Mouse (Mus musculus): Measurements from ENCODE around the gene Stac3.
A peak's percentile ranks its signal among the peaks of the same experiment; 100 is the strongest.

Gene Stac3

GRCm38 (mm10) chr10:127522088-127522581, 20.6 kb downstream of the Stac3 start, which contains the start of gene Shmt2:
Shmt2 (minus strand) TSS chr10:127522444.
- DNase-seq (ENCODE audit: low read depth, low spot score), result peak; percentile 97

- no peak for DNase-seq (ENCODE audit: low read depth, low spot score)
Observed at GRCm38 (mm10) chr10:127524646-127525255, 23.3 kb downstream of the Stac3 start.

GRCm38 (mm10) chr10:127526048-127526447, 24.6 kb downstream of the Stac3 start:
- no peak for DNase-seq (ENCODE audit: low read depth, low spot score)

- no peak for DNase-seq (ENCODE audit: low read depth, low spot score)
Observed at GRCm38 (mm10) chr10:127526681-127527080, 25.2 kb downstream of the Stac3 start.

- no peak for DNase-seq (ENCODE audit: low read depth, low spot score)
Observed at GRCm38 (mm10) chr10:127527481-127527880, 26.0 kb downstream of the Stac3 start.

GRCm38 (mm10) chr10:127530945-127531344, 29.5 kb downstream of the Stac3 start:
- DNase-seq (ENCODE audit: low read depth, low spot score), result no peak

GRCm38 (mm10) chr10:127531548-127531947, 30.1 kb downstream of the Stac3 start:
- no peak for DNase-seq (ENCODE audit: low read depth, low spot score)

GRCm38 (mm10) chr10:127534036-127534928, 32.8 kb downstream of the Stac3 start, which contains the start of gene Nxph4:
Nxph4 (minus strand) TSS chr10:127534559.
- no peak for DNase-seq (ENCODE audit: low read depth, low spot score)

- no peak for DNase-seq (ENCODE audit: low read depth, low spot score)
Observed at GRCm38 (mm10) chr10:127534929-127535384, 33.5 kb downstream of the Stac3 start.

GRCm38 (mm10) chr10:127536586-127537314, 35.3 kb downstream of the Stac3 start:
- DNase-seq (ENCODE audit: low read depth, low spot score), result peak; percentile 68

GRCm38 (mm10) chr10:127537854-127538583, 36.5 kb downstream of the Stac3 start:
- peak; percentile 86 for DNase-seq (ENCODE audit: low read depth, low spot score)

GRCm38 (mm10) chr10:127541510-127541909, 40.0 kb downstream of the Stac3 start:
- no peak for DNase-seq (ENCODE audit: low read depth, low spot score)

GRCm38 (mm10) chr10:127542084-127542483, 40.6 kb downstream of the Stac3 start:
- no peak for DNase-seq (ENCODE audit: low read depth, low spot score)

GRCm38 (mm10) chr10:127542720-127543119, 41.2 kb downstream of the Stac3 start:
- no peak for DNase-seq (ENCODE audit: low read depth, low spot score)

GRCm38 (mm10) chr10:127543916-127544315, 42.4 kb downstream of the Stac3 start:
- peak; percentile 59 for DNase-seq (ENCODE audit: low read depth, low spot score)

- no peak for DNase-seq (ENCODE audit: low read depth, low spot score)
Observed at GRCm38 (mm10) chr10:127544375-127544774, 42.9 kb downstream of the Stac3 start.

GRCm38 (mm10) chr10:127546505-127546904, 45.0 kb downstream of the Stac3 start:
- DNase-seq (ENCODE audit: low read depth, low spot score), result peak; percentile 52

- no peak for DNase-seq (ENCODE audit: low read depth, low spot score)
Observed at GRCm38 (mm10) chr10:127548236-127548635, 46.8 kb downstream of the Stac3 start.

GRCm38 (mm10) chr10:127549892-127550291, 48.4 kb downstream of the Stac3 start:
- no peak for DNase-seq (ENCODE audit: low read depth, low spot score)

- peak; percentile 57 for DNase-seq (ENCODE audit: low read depth, low spot score)
Observed at GRCm38 (mm10) chr10:127555703-127556102, 54.2 kb downstream of the Stac3 start.

- DNase-seq (ENCODE audit: low read depth, low spot score), result no peak
Observed at GRCm38 (mm10) chr10:127557397-127557796, 55.9 kb downstream of the Stac3 start.

All from 3T3-L1 (cell line).